Mouse (Mus musculus) liver, adult 2 months (tissue): ENCODE measurements around the gene Sclt1. TPM values are rescaled to one million over a fixed set of nuclear protein-coding genes. Genes with fewer than 3 reads are reported as not detected.

Experiments
- DNase-seq: peaks from one replicate; pipeline ENCODE4 v3.0.0-alpha.2; 2011; ENCODE audit warnings: low read depth, low spot score; ENCODE audit errors: extremely low read depth
- H3K27ac ChIP-seq: fragments of 200-500 bp; replicated peaks from 2 replicates; pipeline ENCODE4 v1.5.1; 2012; ENCODE audit warnings: low read depth, mild to moderate bottlenecking, control low read depth, inconsistent platforms, low read length; ENCODE audit not compliant: insufficient read depth
- H3K27me3 ChIP-seq: fragments of 200-500 bp; 2 replicates; pipeline ENCODE4 v1.6.1; 2012; ENCODE audit warnings: mild to moderate bottlenecking, moderate library complexity, low read length, inconsistent platforms; ENCODE audit not compliant: control insufficient read depth, insufficient read depth
- H3K36me3 ChIP-seq: fragments of 200-500 bp; 2 replicates; pipeline ENCODE4 v1.6.1; 2012; ENCODE audit warnings: low read length, inconsistent platforms; ENCODE audit not compliant: control insufficient read depth, insufficient read depth
- H3K4me1 ChIP-seq: fragments of 200-500 bp; 2 replicates; pipeline ENCODE4 v1.6.1; 2011; ENCODE audit warnings: low read length; ENCODE audit not compliant: control insufficient read depth, insufficient read depth
- H3K4me3 ChIP-seq: fragments of 200-500 bp; 2 replicates; pipeline ENCODE4 v1.5.1; 2011; ENCODE audit warnings: low read depth, mild to moderate bottlenecking, control low read depth, low read length, moderate library complexity; ENCODE audit not compliant: insufficient read depth
- H3K79me2 ChIP-seq: fragments of 200-500 bp; 2 replicates; pipeline ENCODE4 v1.6.1; 2012; ENCODE audit warnings: inconsistent platforms, mild to moderate bottlenecking, low read length, moderate library complexity; ENCODE audit not compliant: control insufficient read depth, insufficient read depth
- H3K9ac ChIP-seq: fragments of 200-500 bp; 2 replicates; pipeline ENCODE4 v1.6.1; 2012; ENCODE audit warnings: low read depth, mild to moderate bottlenecking, control low read depth, inconsistent platforms, low read length
- CTCF ChIP-seq: fragments of 200-500 bp; IDR thresholded peaks from 2 replicates; pipeline ENCODE4 v1.5.1; 2011; ENCODE audit warnings: low read depth, low read length, control low read depth
- POLR2A ChIP-seq: fragments of 200-500 bp; IDR thresholded peaks from 2 replicates; pipeline ENCODE4 v1.6.1; 2011; ENCODE audit warnings: low read length, control low read depth; ENCODE audit not compliant: insufficient read depth; ENCODE audit errors: extremely low read depth
- WGBS: fragments of 180-500 bp; shearing (Covaris S2); methylation state at CpG from one replicate; pipeline ENCODE4 v1.1.7; 2018; 5-methylcytosine and 5-hydroxymethylcytosine counted together
- polyA plus RNA-seq: library from polyadenylated mRNA; depleted of rRNA; stranded (reverse); fragments of >200 nt; gene quantifications from 2 replicates; pipeline ENCODE4 v1.2.3, GENCODE M21; 2012
- total RNA-seq: library from RNA; depleted of rRNA; stranded (reverse); fragments of >200 nt; gene quantifications from 2 replicates; pipeline ENCODE4 v1.2.3, GENCODE M21; 2014

Gene Sclt1
- total and polyA plus RNA-seq, 2 experiments: 3.0 to 7.9 TPM

DNA sequence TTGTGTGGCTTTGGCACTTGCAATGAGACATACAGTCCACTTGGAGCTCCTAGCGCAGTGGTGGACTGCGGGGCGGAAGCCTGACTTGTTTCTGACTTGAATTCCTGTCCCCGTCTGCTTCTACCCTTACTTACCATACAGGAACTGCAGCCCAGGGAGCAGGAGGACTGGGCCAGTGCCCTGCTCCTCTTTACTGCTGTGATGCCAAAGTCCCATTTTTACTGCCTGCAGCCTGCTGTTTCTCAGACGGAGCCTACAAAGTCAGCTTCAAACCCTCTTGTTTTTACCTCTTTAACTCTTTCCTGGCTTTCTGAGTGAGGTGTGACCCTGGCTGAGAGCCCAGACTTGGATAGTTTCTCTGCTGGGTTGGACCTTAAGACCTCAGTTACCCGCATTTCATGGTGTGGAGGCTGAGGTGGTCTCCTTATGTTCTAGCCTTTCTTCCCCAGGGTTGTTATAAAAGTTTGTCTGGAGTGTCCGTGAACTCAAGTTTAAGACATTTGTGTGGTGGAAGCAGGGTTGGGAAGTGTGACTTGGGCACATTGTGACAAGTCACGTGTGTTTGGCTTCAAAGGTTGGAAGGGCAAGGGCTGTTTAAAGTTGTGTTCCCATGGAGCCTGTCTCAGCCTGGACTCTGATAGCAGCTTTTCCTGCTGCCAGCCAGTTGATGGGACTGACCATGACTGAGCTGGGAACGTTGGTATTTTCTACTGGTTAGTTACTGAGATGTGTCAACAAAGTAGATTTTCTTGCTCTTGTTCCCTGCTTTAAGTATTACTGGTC lies 148.0 kb downstream of the Sclt1 start:
- Histone ChIP-seq H3K4me3 (no peak overlapping the region), H3K27ac (peak overlapping the region; percentile 53), H3K79me2 (peaks cover 25% of the 10 kb centered on the region; the same call in 1 of the 2 replicates), H3K9ac (no peak overlapping the region), H3K4me1 (peaks cover 33% of the 10 kb centered on the region), H3K36me3 (peaks cover 22% of the 10 kb centered on the region), H3K27me3 (no peaks in the 10 kb centered on the region)
- TF ChIP-seq CTCF (no peak), POLR2A (no peak)
- DNase-seq: peak; percentile 96
- WGBS: 35% methylated on average over 9 of the region's 9 CpGs

DNA sequence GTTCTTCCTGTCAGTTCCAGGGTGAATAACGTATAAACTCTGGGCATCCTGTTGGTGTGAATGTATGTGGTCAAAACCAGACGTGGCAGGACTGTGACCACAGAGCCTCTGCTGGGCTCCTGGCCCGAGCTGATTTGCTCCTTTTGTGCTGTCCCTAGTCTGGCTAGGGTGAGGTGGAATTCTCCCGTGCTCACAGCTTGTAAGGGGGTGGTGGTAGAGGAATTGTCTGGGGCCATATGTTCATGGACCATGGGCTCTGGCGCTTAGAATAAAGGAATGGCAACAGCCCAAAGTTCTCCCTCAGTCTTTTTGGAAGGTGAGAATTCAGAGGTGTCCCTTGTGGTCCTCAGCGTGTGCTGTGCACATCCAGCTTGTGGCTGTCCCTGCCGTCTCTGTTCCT lies 149.5 kb downstream of the Sclt1 start:
- Histone ChIP-seq H3K9ac (no peak overlapping the region), H3K27ac (no peak overlapping the region), H3K27me3 (no peaks in the 10 kb centered on the region), H3K36me3 (peaks cover 19% of the 10 kb centered on the region), H3K79me2 (peaks cover 25% of the 10 kb centered on the region; the same call in 1 of the 2 replicates), H3K4me3 (no peak overlapping the region), H3K4me1 (peaks cover 45% of the 10 kb centered on the region)
- 85% methylated on average over 7 of the region's 7 CpGs for WGBS
- no peak for DNase-seq
- TF ChIP-seq POLR2A (no peak), CTCF (no peak)

DNA sequence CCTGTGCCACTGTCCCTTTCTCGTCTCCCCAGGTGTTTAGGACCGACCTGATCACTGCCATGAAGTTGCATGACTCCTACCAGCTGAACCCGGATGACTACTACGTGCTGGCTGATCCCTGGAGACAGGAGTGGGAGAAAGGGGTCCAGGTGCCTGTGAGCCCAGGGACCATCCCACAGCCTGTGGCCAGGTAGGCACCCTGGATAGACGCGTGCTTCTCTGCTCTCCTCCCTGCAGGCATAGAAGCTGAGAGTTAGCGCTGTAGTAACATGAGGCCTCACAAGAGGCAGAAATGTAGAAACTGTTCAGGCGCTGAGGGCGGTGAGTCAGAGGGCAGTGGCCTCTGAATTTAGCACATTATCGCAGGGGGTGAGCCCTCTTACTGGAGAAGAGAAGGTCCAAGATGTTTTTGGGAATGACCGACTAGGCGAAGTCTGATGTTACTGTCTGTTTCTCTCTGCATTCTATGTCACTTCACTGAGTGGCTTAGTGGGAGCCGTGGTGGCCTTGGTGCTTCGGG lies 150.6 kb downstream of the Sclt1 start:
- no peak for DNase-seq

DNA sequence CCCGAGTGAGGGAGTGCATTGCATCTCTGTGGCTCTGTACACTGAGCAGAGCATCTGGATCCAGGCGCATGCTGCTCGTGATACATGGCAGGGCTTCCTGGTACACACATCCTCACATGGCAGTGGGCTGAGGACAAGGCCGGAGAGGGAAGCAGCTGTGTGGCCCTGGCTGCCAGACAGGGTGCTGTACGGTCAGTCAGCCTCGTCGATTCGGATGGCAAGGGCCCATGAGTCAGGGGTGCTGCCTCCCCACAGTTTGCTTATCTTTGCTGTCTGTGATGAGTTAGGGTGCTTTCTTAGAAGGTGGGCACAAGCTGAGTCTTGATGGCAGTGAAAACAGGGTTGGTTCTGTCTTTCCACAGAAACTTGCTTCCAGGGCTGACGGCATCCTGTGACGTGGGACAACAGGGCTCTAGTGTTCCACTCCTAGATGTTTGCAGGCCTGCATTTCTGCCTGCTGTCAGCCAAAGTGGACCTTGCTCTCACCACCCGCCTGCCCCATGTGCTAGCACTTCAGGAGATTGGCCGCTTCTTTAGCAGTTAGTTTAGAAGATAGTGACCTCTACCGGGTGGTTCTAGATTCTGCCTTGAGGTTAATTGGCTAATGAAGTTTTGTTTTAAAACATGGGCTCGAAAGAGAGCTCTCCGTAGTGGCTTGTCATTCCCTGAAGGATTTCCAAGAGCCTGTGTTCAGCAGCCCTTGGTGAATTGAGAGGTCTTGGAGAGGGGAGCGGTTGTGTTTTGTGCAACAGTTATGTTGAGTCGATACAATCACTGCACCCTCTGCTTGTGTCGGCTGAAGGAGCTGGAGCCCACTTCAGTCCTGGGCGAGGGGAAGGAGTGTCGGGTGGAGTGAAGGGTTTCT lies 151.4 kb downstream of the Sclt1 start:
- DNase-seq: peak; percentile 93
- H3K27ac ChIP-seq: peak overlapping the region; percentile 61
- H3K9ac ChIP-seq: peak overlapping the region; percentile 3
- peaks cover 55% of the 10 kb centered on the region for H3K4me1 ChIP-seq
- H3K36me3 ChIP-seq: peaks cover 5% of the 10 kb centered on the region; the same call in 1 of the 2 replicates
- H3K27me3 ChIP-seq: no peaks in the 10 kb centered on the region
- no peak overlapping the region for H3K4me3 ChIP-seq
- 31% methylated on average over 20 of the region's 20 CpGs for WGBS
- TF ChIP-seq POLR2A (no peak), CTCF (peak; percentile 59)
- H3K79me2 ChIP-seq: peaks cover 18% of the 10 kb centered on the region

More for the DNA sequence above, 150.6 kb downstream of the Sclt1 start:
- Histone ChIP-seq H3K4me3 (no peak overlapping the region), H3K27ac (peak overlapping the region; percentile 12), H3K36me3 (peaks cover 9% of the 10 kb centered on the region; the same call in 1 of the 2 replicates), H3K4me1 (peaks cover 54% of the 10 kb centered on the region), H3K9ac (peak overlapping the region; percentile 9; the same call in 1 of the 2 replicates), H3K27me3 (no peaks in the 10 kb centered on the region), H3K79me2 (peaks cover 23% of the 10 kb centered on the region)
- TF ChIP-seq CTCF (no peak), POLR2A (no peak)
- 89% methylated on average over 14 of the region's 14 CpGs for WGBS

DNA sequence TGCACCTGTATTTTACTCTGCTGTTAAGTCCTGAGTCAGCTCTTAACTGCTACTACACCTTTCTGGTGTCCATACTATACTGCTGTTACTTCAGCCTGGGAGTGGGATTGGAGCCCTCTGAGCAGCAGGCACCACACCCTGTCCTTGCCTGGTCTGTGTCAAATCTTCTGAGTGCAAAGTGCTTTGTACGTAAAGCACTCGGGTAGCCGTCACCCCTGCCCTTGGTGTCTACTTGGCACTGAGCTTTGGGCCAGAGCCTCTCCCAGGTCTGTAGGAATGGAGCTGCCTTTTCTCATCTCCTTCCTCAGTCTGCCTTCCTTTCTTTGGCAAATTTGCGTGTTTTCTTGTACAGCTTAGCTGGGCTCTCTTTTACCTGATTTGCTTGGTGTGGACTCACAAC lies 152.3 kb downstream of the Sclt1 start:
- TF ChIP-seq CTCF: no peak
- TF ChIP-seq POLR2A: no peak
- peaks cover 52% of the 10 kb centered on the region for H3K4me1 ChIP-seq
- no peak overlapping the region for H3K4me3 ChIP-seq
- H3K79me2 ChIP-seq: peaks cover 22% of the 10 kb centered on the region
- H3K27me3 ChIP-seq: no peaks in the 10 kb centered on the region
- H3K9ac ChIP-seq: peak overlapping the region; percentile 27
- H3K36me3 ChIP-seq: peaks cover 3% of the 10 kb centered on the region; the same call in 1 of the 2 replicates
- peak overlapping the region; percentile 61 for H3K27ac ChIP-seq
- WGBS: 31% methylated on average over 4 of the region's 4 CpGs
- peak; percentile 53 for DNase-seq
